Mouse (Mus musculus): ENCODE data around the gene Atp2a2.

- TF ChIP-seq CTCF (IDR thresholded peaks at IDR 0.05; ENCODE audit: extremely low read depth, insufficient read length, insufficient replicate concordance, low read depth, low read length) (no peak), POLR2A (IDR thresholded peaks at IDR 0.05; ENCODE audit: low read depth, low read length) (no peak)
These were observed 10.6 kb downstream of the Atp2a2 start for GRCm38 (mm10) chr5:122491385-122491784.
